Mouse (Mus musculus): ENCODE measurements at regions not wholly inside any gene's neighbourhood (a gene's known extent, or its start where the extent isn't known, plus 50 kb on each side); places are given as distances from the start of the nearest gene placed in this dataset.

- no peak for DNase-seq
- intact Hi-C loops (cut with DNase I): no loop called here
Observed at GRCm38 (mm10) chr12:51026046-51026445, 321.8 kb upstream of the G2e3 start.

GRCm38 (mm10) chr12:51025531-51025930, 322.3 kb upstream of the G2e3 start:
- no peak for DNase-seq
- intact Hi-C loops (cut with DNase I): no loop called here

- intact Hi-C loops (cut with DNase I): no loop called here
Observed at GRCm38 (mm10) chr12:51024057-51024743, 323.7 kb upstream of the G2e3 start.

GRCm38 (mm10) chr12:51018185-51018584, 329.7 kb upstream of the G2e3 start:
- DNase-seq: no peak
- intact Hi-C loops (cut with DNase I): no loop called here

More at GRCm38 (mm10) chr12:51024057-51024743, 323.7 kb upstream of the G2e3 start:
- no peak for DNase-seq

GRCm38 (mm10) chr12:51016081-51016480, 331.8 kb upstream of the G2e3 start:
- no peak for DNase-seq
- intact Hi-C loops (cut with DNase I): no loop called here

GRCm38 (mm10) chr12:51009644-51010043, 338.2 kb upstream of the G2e3 start:
- intact Hi-C loops (cut with DNase I): no loop called here
- no peak for DNase-seq

GRCm38 (mm10) chr12:51001722-51002592, 345.9 kb upstream of the G2e3 start:
- no peak for DNase-seq
- intact Hi-C loops (cut with DNase I): no loop called here

- intact Hi-C loops (cut with DNase I): no loop called here
Observed at GRCm38 (mm10) chr12:51001096-51001495, 346.8 kb upstream of the G2e3 start.

GRCm38 (mm10) chr12:51000281-51001075, 347.4 kb upstream of the G2e3 start:
- DNase-seq: no peak
- intact Hi-C loops (cut with DNase I): no loop called here

More at GRCm38 (mm10) chr12:51001096-51001495, 346.8 kb upstream of the G2e3 start:
- no peak for DNase-seq

GRCm38 (mm10) chr12:50999295-51000237, 348.3 kb upstream of the G2e3 start:
- intact Hi-C loops (cut with DNase I): no loop called here
- peak; percentile 54 to 75 for DNase-seq

- no peak for DNase-seq
- intact Hi-C loops (cut with DNase I): no loop called here
Observed at GRCm38 (mm10) chr12:50995664-50996063, 346.8 kb upstream of the Prkd1 start.

- intact Hi-C loops (cut with DNase I): no loop called here
Observed at GRCm38 (mm10) chr12:50989561-50990325, 340.8 kb upstream of the Prkd1 start.

GRCm38 (mm10) chr12:50981318-50981717, 332.4 kb upstream of the Prkd1 start:
- intact Hi-C loops (cut with DNase I): no loop called here
- DNase-seq: no peak

More at GRCm38 (mm10) chr12:50989561-50990325, 340.8 kb upstream of the Prkd1 start:
- DNase-seq: no peak

- no peak for DNase-seq
- intact Hi-C loops (cut with DNase I): no loop called here
Observed at GRCm38 (mm10) chr12:50980800-50981199, 331.9 kb upstream of the Prkd1 start.

GRCm38 (mm10) chr12:50970759-50971122, 321.8 kb upstream of the Prkd1 start:
- intact Hi-C loops (cut with DNase I): no loop called here
- no peak for DNase-seq

GRCm38 (mm10) chr12:50969887-50970758, 321.2 kb upstream of the Prkd1 start:
- DNase-seq: no peak
- intact Hi-C loops (cut with DNase I): no loop called here

- intact Hi-C loops (cut with DNase I): no loop called here
- DNase-seq: no peak
Observed at GRCm38 (mm10) chr12:50969402-50969801, 320.5 kb upstream of the Prkd1 start.

GRCm38 (mm10) chr12:50967168-50967810, 318.4 kb upstream of the Prkd1 start:
- intact Hi-C loops (cut with DNase I): no loop called here
- no peak for DNase-seq
